Mouse (Mus musculus) liver, embryonic 16.5 days (tissue): Measurements from ENCODE around the gene Adgrg1. TPM values are rescaled to one million over a fixed set of nuclear protein-coding genes. Genes with fewer than 3 reads are reported as not detected.

Experiments used
- ATAC-seq: fragments of 200-750 bp; cut with Nextera tagmentation; 2 replicates; pipeline ENCODE4 v1.8.0; 2017; ENCODE audit warnings: low read depth, mild to moderate bottlenecking, moderate number of reproducible peaks, moderate library complexity
- H3K27ac ChIP-seq: fragments of 300-500 bp; sonication (generic); 2 replicates; pipeline ENCODE4 v1.5.1; 2014; ENCODE audit warnings: mild to moderate bottlenecking, low read length
- H3K27me3 ChIP-seq: fragments of 300-500 bp; sonication (generic); 2 replicates; pipeline ENCODE4 v1.6.1; 2014; ENCODE audit warnings: low read depth, low read length, mixed read lengths; ENCODE audit not compliant: control insufficient read depth, insufficient read depth
- H3K36me3 ChIP-seq: fragments of 300-500 bp; sonication (generic); 2 replicates; pipeline ENCODE4 v1.6.1; 2014; ENCODE audit warnings: mild to moderate bottlenecking; ENCODE audit not compliant: control insufficient read depth, insufficient read depth
- H3K4me1 ChIP-seq: fragments of 300-500 bp; sonication (generic); 2 replicates; pipeline ENCODE4 v1.6.1; 2014; ENCODE audit warnings: low read depth, low read length, mixed read lengths; ENCODE audit not compliant: control insufficient read depth
- H3K4me2 ChIP-seq: fragments of 300-500 bp; sonication (generic); 2 replicates; pipeline ENCODE4 v1.6.1; 2014; ENCODE audit warnings: low read depth, low read length, mixed read lengths
- H3K4me3 ChIP-seq: fragments of 300-500 bp; sonication (generic); 2 replicates; pipeline ENCODE4 v1.5.1; 2014; ENCODE audit warnings: low read depth, mild to moderate bottlenecking, low read length
- H3K9ac ChIP-seq: fragments of 300-500 bp; sonication (generic); 2 replicates; pipeline ENCODE4 v1.6.1; 2014; ENCODE audit warnings: low read depth, low read length
- H3K9me3 ChIP-seq: fragments of 300-500 bp; sonication (generic); replicated peaks from 2 replicates; pipeline ENCODE4 v1.6.1; 2016; ENCODE audit warnings: low read length; ENCODE audit not compliant: control insufficient read depth
- whole genome bisulfite sequencing: fragments of 180-500 bp; shearing (Covaris S2); extraction: QIAGEN DNeasy Blood & Tissue Kit; methylation state at CpG from one replicate; pipeline ENCODE4 v1.1.7; 2014; ENCODE audit not compliant: insufficient replicate concordance; 5-methylcytosine and 5-hydroxymethylcytosine counted together
- polyA plus RNA-seq: library from polyadenylated mRNA; unstranded; fragments of >200 nt; fragmentation: Nextera tagmentation; extraction: Ambion mirVana; gene quantifications from 2 replicates; pipeline ENCODE4 v1.2.1, GENCODE M21; 2015

Gene Adgrg1
- polyA plus RNA-seq, 1 experiment from 2014 or later, result 50.6 TPM

DNA sequence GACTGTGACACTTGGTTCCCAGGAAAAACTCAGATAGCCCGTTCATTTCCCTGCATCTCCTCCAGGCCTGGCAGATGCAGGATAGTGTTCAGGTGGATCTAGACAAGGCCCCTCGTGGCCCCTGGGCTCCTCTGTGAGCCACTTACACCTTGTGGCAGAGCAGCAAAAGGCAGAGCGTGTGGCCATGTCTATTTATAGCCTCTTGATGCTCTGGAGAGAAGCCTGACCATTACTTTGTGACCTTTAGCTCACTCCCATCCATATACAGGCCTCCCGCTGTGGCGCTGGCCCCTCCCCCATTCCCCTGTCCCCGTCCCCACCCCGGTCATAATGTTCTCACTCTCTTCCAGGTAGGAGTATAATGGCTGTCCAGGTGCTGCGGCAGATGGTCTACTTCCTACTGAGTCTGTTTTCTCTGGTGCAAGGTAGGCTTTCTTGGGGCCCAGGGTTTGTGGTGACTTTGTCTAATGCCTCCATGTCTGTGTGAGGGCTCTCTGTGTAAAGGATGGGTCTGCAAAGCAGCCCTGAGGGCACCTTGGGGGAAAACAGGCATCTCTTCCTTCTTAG, 27.6 kb downstream of the Adgrg1 start:
- Histone ChIP-seq H3K27me3 (no peaks in the 10 kb centered on the region), H3K9me3 (no peaks in the 10 kb centered on the region), H3K4me1 (peaks cover 49% of the 10 kb centered on the region), H3K4me2 (no peak overlapping the region), H3K4me3 (no peak overlapping the region), H3K36me3 (peaks cover 39% of the 10 kb centered on the region), H3K9ac (no peak overlapping the region), H3K27ac (no peak overlapping the region)
- 0 out of 2 replicates have a peak, but pooled peaks have one; percentile 1 for ATAC-seq
- 50% methylated on average over 8 of the region's 8 CpGs for WGBS

DNA sequence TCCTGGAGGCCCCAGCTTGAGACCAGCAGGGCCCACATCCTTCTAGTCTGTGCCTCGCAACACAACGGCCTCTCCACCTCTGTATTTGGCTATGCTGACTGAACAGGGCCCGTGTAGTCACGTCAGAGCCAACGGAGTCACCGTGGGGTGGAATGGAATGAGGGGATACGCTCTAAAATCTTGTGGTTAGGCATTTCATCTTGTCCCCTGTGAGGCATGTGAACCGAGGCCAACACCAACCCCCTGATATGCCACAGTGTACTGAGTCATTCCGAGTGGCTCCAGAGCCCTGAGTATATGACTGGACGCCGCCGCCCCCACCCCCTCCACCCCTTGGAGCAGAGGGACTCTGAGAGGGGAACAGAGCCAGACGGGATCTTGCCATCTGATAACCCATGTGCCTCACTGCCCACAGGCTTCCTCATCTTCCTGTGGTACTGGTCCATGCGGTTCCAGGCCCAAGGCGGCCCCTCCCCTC, 37.9 kb downstream of the Adgrg1 start:
- no peak overlapping the region for H3K9ac ChIP-seq
- peaks cover 65% of the 10 kb centered on the region for H3K36me3 ChIP-seq
- H3K4me2 ChIP-seq, result no peak overlapping the region
- H3K4me3 ChIP-seq, result no peak overlapping the region
- 62% methylated on average over 15 of the region's 15 CpGs for WGBS
- no peaks in the 10 kb centered on the region for H3K9me3 ChIP-seq
- ATAC-seq, result no peak
- no peaks in the 10 kb centered on the region for H3K4me1 ChIP-seq
- H3K27ac ChIP-seq, result no peak overlapping the region
- no peaks in the 10 kb centered on the region for H3K27me3 ChIP-seq

DNA sequence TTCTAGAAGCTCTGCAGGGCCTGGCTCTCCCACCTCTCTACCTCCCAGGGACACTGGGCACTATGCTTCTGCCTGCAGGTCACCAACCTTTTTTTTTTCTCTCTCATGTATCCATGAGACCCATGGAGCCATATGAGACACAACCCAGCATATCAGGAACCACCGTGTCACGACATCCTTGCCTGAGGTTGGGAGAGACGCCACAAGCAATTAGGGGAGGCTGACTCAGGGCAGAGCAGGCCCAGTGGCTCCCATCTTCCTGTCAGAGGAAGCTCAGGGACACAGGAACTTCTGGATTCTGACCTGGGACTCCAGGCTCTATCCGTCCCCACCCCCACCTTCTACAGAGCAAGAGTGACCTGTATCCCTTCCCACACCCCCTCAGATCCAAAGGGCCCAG, 41.3 kb downstream of the Adgrg1 start:
- WGBS, result 70% methylated on average over 4 of the region's 4 CpGs
- peaks cover 5% of the 10 kb centered on the region for H3K4me1 ChIP-seq
- no peak overlapping the region for H3K9ac ChIP-seq
- peaks cover 34% of the 10 kb centered on the region for H3K36me3 ChIP-seq
- no peak overlapping the region for H3K4me2 ChIP-seq
- H3K4me3 ChIP-seq, result no peak overlapping the region
- H3K27ac ChIP-seq, result no peak overlapping the region
- no peaks in the 10 kb centered on the region for H3K9me3 ChIP-seq
- H3K27me3 ChIP-seq, result no peaks in the 10 kb centered on the region
- 0 out of 2 replicates have a peak, but pooled peaks have one; percentile 14 for ATAC-seq

DNA sequence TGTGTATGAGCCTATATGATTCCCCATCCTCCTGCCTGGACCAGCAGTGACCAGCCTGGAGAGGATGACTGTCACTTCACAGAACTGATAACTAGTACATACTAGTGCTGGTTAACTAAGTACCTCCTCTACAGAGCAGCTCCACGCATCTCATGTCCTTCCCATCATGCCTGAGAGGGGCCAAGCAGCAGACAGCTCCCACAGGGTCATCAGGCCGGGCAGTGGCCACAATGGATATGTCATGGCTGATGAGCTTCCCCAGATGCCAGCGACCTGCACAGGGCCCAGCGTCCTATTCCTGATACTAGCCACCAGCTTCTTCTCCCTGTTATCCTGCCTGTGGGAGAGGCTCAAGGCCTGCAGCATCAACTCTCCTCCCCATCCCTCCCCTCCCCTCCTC, 42.1 kb downstream of the Adgrg1 start:
- Histone ChIP-seq H3K4me2 (no peak overlapping the region), H3K27me3 (no peaks in the 10 kb centered on the region), H3K27ac (no peak overlapping the region), H3K9me3 (no peaks in the 10 kb centered on the region), H3K4me1 (peaks cover 5% of the 10 kb centered on the region), H3K4me3 (no peak overlapping the region), H3K9ac (no peak overlapping the region), H3K36me3 (peaks cover 26% of the 10 kb centered on the region)
- no peak for ATAC-seq
- 40% methylated on average over 4 of the region's 4 CpGs for WGBS

DNA sequence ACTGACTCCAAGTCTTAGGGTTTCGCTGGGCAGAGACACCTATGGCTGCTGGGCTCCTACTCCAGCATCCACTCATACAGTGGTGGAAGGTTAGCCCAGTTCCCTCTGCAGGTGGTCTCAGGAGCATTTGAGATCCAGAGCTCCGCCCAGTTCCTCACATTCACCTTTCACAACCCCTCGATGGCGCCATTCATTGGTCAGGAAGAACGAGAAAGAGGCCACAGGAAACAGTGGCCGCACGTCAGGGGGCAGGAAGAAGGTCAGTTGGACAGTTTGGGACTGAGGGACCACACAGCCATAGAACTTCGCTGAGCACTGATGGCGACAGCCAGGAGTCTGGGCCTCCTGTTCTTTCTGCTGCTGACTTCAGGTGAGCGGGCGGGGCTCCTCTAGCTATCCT, 42.9 kb downstream of the Adgrg1 start, which contains the start of gene Adgrg3:
Gene Adgrg3, plus strand, starts transcription at position 242 of the 400 bp plus-strand sequence.
- ATAC-seq, result no peak
- no peak within 1 kb of the TSS for H3K4me2 ChIP-seq
- H3K27me3 ChIP-seq, result no peaks in the 10 kb centered on the region
- WGBS, result 45% methylated on average over 11 of the region's 11 CpGs
- H3K9me3 ChIP-seq, result no peaks in the 10 kb centered on the region
- H3K4me1 ChIP-seq, result peaks cover 5% of the 10 kb centered on the region
- H3K4me3 ChIP-seq, result peak within 1 kb of the TSS; percentile 11
- peaks cover 19% of the 10 kb centered on the region for H3K36me3 ChIP-seq
- H3K9ac ChIP-seq, result no peak within 1 kb of the TSS
- no peak within 1 kb of the TSS for H3K27ac ChIP-seq

DNA sequence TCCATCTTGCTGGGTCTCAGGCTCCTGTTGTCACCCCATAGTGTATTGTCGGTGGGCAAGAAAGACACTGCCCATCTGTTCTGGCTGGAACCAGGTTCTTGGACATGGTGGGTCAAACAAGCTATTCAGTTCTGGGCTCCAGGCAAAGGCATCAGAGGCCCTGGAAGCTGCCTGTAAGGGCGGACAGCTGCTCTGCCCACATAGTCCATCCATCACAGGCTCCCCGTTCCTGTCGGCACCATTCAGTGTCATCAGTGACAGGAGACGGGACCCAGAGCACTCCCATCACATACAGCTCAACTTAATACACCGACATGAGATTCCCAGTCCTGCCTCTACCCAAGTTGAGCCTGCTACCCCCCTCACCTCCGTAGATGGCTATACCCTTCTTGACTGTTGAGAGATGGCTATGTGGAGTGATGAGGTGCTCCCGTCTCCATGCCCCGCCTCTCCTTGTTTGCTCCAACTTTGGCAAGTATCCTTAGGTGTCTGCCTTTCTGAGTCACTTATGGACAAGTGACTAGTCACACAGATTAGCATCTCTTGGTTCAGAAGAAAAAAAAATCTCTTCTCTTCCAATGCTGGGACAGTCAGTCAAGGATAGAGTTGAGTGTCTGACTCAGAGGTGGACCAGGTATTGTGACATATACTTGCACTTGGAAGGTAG, 43.6 kb downstream of the Adgrg1 start:
- no peaks in the 10 kb centered on the region for H3K27me3 ChIP-seq
- peaks cover 12% of the 10 kb centered on the region for H3K36me3 ChIP-seq
- no peak overlapping the region for H3K27ac ChIP-seq
- no peak for ATAC-seq
- no peak overlapping the region for H3K4me2 ChIP-seq
- peaks cover 5% of the 10 kb centered on the region for H3K4me1 ChIP-seq
- H3K9me3 ChIP-seq, result no peaks in the 10 kb centered on the region
- WGBS, result 54% methylated on average over 9 of the region's 9 CpGs
- no peak overlapping the region for H3K9ac ChIP-seq
- peak overlapping the region; percentile 11 for H3K4me3 ChIP-seq

DNA sequence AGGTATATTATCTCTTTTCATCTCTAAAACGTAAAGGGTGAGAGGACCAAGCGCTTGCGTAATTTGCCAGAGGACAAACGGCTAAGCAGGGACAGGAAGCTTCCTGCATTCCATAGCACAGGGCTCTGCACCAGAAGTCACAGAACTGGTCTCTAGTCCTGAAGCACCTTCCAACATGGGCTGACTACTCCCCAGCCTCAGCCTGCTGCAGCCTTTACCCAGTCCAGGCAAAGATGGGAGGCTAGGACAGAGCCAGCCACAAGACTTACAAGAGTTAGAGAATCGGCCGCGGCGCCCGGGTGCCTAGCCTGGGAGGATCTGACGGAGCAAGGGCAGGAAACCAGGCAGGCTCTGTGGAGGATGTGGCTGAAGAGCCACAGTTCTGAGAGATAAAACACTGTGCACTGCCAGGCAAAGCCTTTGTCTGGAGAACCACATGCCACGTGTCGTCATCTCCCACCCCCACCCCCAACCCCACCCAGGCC, 45.8 kb downstream of the Adgrg1 start:
- ATAC-seq, result peak; percentile 47

DNA sequence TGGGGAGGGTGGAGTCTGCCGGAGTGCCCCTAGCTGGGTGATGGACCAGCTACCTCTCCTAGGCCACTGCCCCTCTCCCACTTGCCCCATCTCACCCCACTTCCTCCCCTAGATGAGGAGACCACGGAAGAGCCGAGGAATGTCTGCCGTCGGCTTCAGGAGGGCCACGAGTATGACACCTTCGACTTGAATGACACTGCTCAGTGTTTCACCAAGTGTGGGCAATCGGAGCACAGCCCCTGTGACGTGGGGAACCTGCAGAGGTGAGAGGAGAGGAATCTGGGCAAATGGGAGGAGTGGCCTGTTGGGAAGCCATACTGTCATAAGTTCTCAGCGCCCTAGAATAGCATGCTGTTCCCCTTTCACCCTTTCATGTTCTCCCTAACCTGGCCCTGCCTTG, 46.3 kb downstream of the Adgrg1 start:
- Histone ChIP-seq H3K27ac (no peak overlapping the region; the same call in 1 of the 2 replicates), H3K9ac (no peak overlapping the region), H3K4me1 (peaks cover 5% of the 10 kb centered on the region), H3K4me2 (peak overlapping the region; percentile 46), H3K36me3 (no peaks in the 10 kb centered on the region), H3K4me3 (peak overlapping the region; percentile 38), H3K27me3 (no peaks in the 10 kb centered on the region), H3K9me3 (no peaks in the 10 kb centered on the region)
- ATAC-seq, result peak; percentile 2; the same call in 1 of the 2 replicates
- 19% methylated on average over 10 of the region's 10 CpGs for WGBS

More for the DNA sequence above, 45.8 kb downstream of the Adgrg1 start:
- H3K36me3 ChIP-seq, result no peaks in the 10 kb centered on the region
- peak overlapping the region; percentile 38 for H3K4me3 ChIP-seq
- peak overlapping the region; percentile 46 for H3K4me2 ChIP-seq
- 5% methylated on average over 12 of the region's 12 CpGs for WGBS
- H3K27me3 ChIP-seq, result no peaks in the 10 kb centered on the region
- H3K27ac ChIP-seq, result peak overlapping the region; percentile 31
- H3K9me3 ChIP-seq, result no peaks in the 10 kb centered on the region
- peaks cover 5% of the 10 kb centered on the region for H3K4me1 ChIP-seq
- peak overlapping the region; percentile 40; the same call in 1 of the 2 replicates for H3K9ac ChIP-seq

DNA sequence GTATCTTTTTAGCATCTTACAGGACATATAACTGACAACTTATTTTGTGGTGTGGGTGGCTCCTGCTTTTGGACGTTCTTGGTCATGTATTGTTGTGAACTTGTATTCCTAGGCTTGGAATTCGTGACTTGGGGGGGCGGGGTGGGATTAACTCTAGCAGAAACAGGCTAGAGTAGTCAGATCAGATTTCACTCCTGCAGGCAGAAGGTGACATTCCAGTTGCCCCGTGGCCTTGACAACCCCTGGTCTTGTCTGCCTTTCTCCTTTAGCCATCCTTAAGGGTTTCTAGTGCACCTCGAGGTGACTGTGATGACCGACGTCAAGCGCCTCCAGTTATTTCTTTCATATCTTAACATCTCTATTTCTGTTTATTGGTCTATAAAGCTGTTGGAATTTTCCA, 48.6 kb downstream of the Adgrg1 start:
- no peak overlapping the region for H3K4me2 ChIP-seq
- H3K27ac ChIP-seq, result no peak overlapping the region
- no peak overlapping the region for H3K4me3 ChIP-seq
- no peaks in the 10 kb centered on the region for H3K36me3 ChIP-seq
- no peak overlapping the region for H3K9ac ChIP-seq
- no peaks in the 10 kb centered on the region for H3K27me3 ChIP-seq
- peaks cover 5% of the 10 kb centered on the region for H3K4me1 ChIP-seq
- no peak for ATAC-seq
- no peaks in the 10 kb centered on the region for H3K9me3 ChIP-seq
- 41% methylated on average over 8 of the region's 8 CpGs for WGBS
